8 mouse cellular contexts compared by ENCODE assay signal in genomic region chrX:77050401-77051381, GRCm38 (mm10).
A peak's percentile ranks its signal among the peaks of the same experiment; 100 is the strongest.
DNase-seq lines count a peak whose midpoint lies in the region; ATAC-seq lines count a peak whose summit lies in the region.

No protein-coding gene starts in this region.

- H3K9me3 ChIP-seq in intestine, embryonic 15.5 days, result no peaks in the 10 kb centered on the region
- H3K9me3 ChIP-seq in intestine, embryonic 16.5 days (ENCODE audit: control insufficient read depth, low read length), result no peaks in the 10 kb centered on the region
- H3K9me3 ChIP-seq in hindbrain, embryonic 13.5 days, result no peaks in the 10 kb centered on the region
- no peaks in the 10 kb centered on the region for H3K9me3 ChIP-seq in neural tube, embryonic 15.5 days (replicated peaks)

- peak; percentile 3 for DNase-seq in embryo, embryonic 9.5 days (ENCODE audit: extremely low spot score)
- DNase-seq in layer of hippocampus, postnatal 14 days (ENCODE audit: low spot score in 2 of 2), result peak; percentile 2 to 28
- DNase-seq in spleen, postnatal 10 days (ENCODE audit: low spot score in 2 of 2), result no peak

- peak; percentile 65; the same call in 1 of the 2 replicates for ATAC-seq in intestine, embryonic 15.5 days
- ATAC-seq in intestine, embryonic 16.5 days, result no peak; the same call in 1 of the 2 replicates
- ATAC-seq in hindbrain, embryonic 13.5 days (ENCODE audit: low FRiP score), result peak; percentile 81
- ATAC-seq in neural tube, embryonic 15.5 days (ENCODE audit: low FRiP score), result peak; percentile 89
- no peak for ATAC-seq in activated CD4-positive, CD25-positive, alpha-beta regulatory T cell, adult 4 months

- no peak overlapping the region for H3K9ac ChIP-seq in intestine, embryonic 15.5 days
- H3K9ac ChIP-seq in intestine, embryonic 16.5 days (ENCODE audit: low read depth, low read length), result no peak overlapping the region
- H3K9ac ChIP-seq in hindbrain, embryonic 13.5 days, result no peak overlapping the region
- no peak overlapping the region for H3K9ac ChIP-seq in neural tube, embryonic 15.5 days (replicated peaks)

- no peak overlapping the region for H3K4me2 ChIP-seq in intestine, embryonic 15.5 days (replicated peaks)
- H3K4me2 ChIP-seq in intestine, embryonic 16.5 days (ENCODE audit: low read depth, low read length), result no peak overlapping the region
- no peak overlapping the region for H3K4me2 ChIP-seq in hindbrain, embryonic 13.5 days
- no peak overlapping the region for H3K4me2 ChIP-seq in neural tube, embryonic 15.5 days

- H3K4me3 ChIP-seq in intestine, embryonic 15.5 days (replicated peaks), result no peak overlapping the region
- no peak overlapping the region for H3K4me3 ChIP-seq in intestine, embryonic 16.5 days (ENCODE audit: low read length)
- H3K4me3 ChIP-seq in hindbrain, embryonic 13.5 days, result no peak overlapping the region
- H3K4me3 ChIP-seq in neural tube, embryonic 15.5 days (replicated peaks), result no peak overlapping the region

- no peaks in the 10 kb centered on the region for H3K27me3 ChIP-seq in intestine, embryonic 15.5 days (replicated peaks)
- H3K27me3 ChIP-seq in intestine, embryonic 16.5 days (replicated peaks; ENCODE audit: control insufficient read depth, insufficient read depth, low read length), result no peaks in the 10 kb centered on the region
- no peaks in the 10 kb centered on the region for H3K27me3 ChIP-seq in hindbrain, embryonic 13.5 days
- no peaks in the 10 kb centered on the region for H3K27me3 ChIP-seq in neural tube, embryonic 15.5 days (replicated peaks)

- no peaks in the 10 kb centered on the region for H3K4me1 ChIP-seq in intestine, embryonic 15.5 days (replicated peaks)
- no peaks in the 10 kb centered on the region for H3K4me1 ChIP-seq in intestine, embryonic 16.5 days (ENCODE audit: control insufficient read depth, insufficient read depth, low read length)
- H3K4me1 ChIP-seq in hindbrain, embryonic 13.5 days (replicated peaks), result peaks cover 4% of the 10 kb centered on the region; the same call in 1 of the 2 replicates
- 0 out of 2 replicates have a peak, but pooled peaks cover 7% of the 10 kb centered on the region for H3K4me1 ChIP-seq in neural tube, embryonic 15.5 days

- H3K27ac ChIP-seq in intestine, embryonic 15.5 days, result no peak overlapping the region
- no peak overlapping the region for H3K27ac ChIP-seq in intestine, embryonic 16.5 days (ENCODE audit: low read length)
- H3K27ac ChIP-seq in hindbrain, embryonic 13.5 days, result 0 out of 2 replicates have a peak overlapping the region, but pooled peaks have one; percentile 23
- no peak overlapping the region for H3K27ac ChIP-seq in neural tube, embryonic 15.5 days (replicated peaks)

- 51% methylated on average over 5 of the region's 5 CpGs for WGBS in intestine, embryonic 15.5 days
- 42% methylated on average over 5 of the region's 5 CpGs for WGBS in intestine, embryonic 16.5 days
- WGBS in hindbrain, embryonic 13.5 days, result 37% methylated on average over 5 of the region's 5 CpGs
- 32% methylated on average over 5 of the region's 5 CpGs for WGBS in neural tube, embryonic 15.5 days

- H3K36me3 ChIP-seq in intestine, embryonic 15.5 days, result no peaks in the 10 kb centered on the region
- H3K36me3 ChIP-seq in intestine, embryonic 16.5 days (ENCODE audit: control insufficient read depth, insufficient read depth, low read length), result no peaks in the 10 kb centered on the region
- H3K36me3 ChIP-seq in hindbrain, embryonic 13.5 days, result no peaks in the 10 kb centered on the region
- H3K36me3 ChIP-seq in neural tube, embryonic 15.5 days, result no peaks in the 10 kb centered on the region

Comparison
In these comparisons a context has a peak if more than half of its experiments do, and no peak if none do; other contexts are left out.
1. ATAC-seq: peak in intestine, embryonic 15.5 days (single experiment), hindbrain, embryonic 13.5 days (single experiment) and neural tube, embryonic 15.5 days (single experiment); none in intestine, embryonic 16.5 days (single experiment) and activated CD4-positive, CD25-positive, alpha-beta regulatory T cell, adult 4 months (single experiment).
2. DNase-seq: peak in embryo, embryonic 9.5 days (single experiment) and layer of hippocampus, postnatal 14 days (2 of 2); none in spleen, postnatal 10 days (0 of 2).